Mouse (Mus musculus): Measurements from ENCODE around the gene Slc22a21.
"Not testable (repeated sequence)": the region's sequence is repeated elsewhere in the genome, so short reads cannot be mapped to it uniquely, and the experiment has no call there.

The Slc22a21 gene

GRCm38 (mm10) chr11:54002147-54002760 is 22.1 kb upstream of the Slc22a21 start:
- DNase-seq (ENCODE audit: low spot score) = peak; percentile 56

- no peak for DNase-seq (ENCODE audit: low spot score)
Measured at GRCm38 (mm10) chr11:53997661-53998060, 17.5 kb upstream of the Slc22a21 start.

- DNase-seq (ENCODE audit: low spot score) = no peak
Measured at GRCm38 (mm10) chr11:53992264-53992663, 12.1 kb upstream of the Slc22a21 start.

GRCm38 (mm10) chr11:53989232-53989631 is 9.1 kb upstream of the Slc22a21 start:
- DNase-seq (ENCODE audit: low spot score) = no peak

GRCm38 (mm10) chr11:53988081-53988480 is 7.9 kb upstream of the Slc22a21 start:
- DNase-seq (ENCODE audit: low spot score) = no peak

GRCm38 (mm10) chr11:53981396-53981795 is 1.3 kb upstream of the Slc22a21 start:
- no peak for DNase-seq (ENCODE audit: low spot score)

GRCm38 (mm10) chr11:53979456-53979787 is 710 bp downstream of the Slc22a21 start:
- not testable (repeated sequence) for DNase-seq (ENCODE audit: low spot score)

- no peak for DNase-seq (ENCODE audit: low spot score)
Measured at GRCm38 (mm10) chr11:53977672-53978071, 2.5 kb downstream of the Slc22a21 start.

- DNase-seq (ENCODE audit: low spot score) = no peak
Measured at GRCm38 (mm10) chr11:53975559-53975958, 4.6 kb downstream of the Slc22a21 start.

GRCm38 (mm10) chr11:53958984-53959383 is 21.1 kb downstream of the Slc22a21 start:
- DNase-seq (ENCODE audit: low spot score) = peak; percentile 4

GRCm38 (mm10) chr11:53958176-53958575 is 22.0 kb downstream of the Slc22a21 start:
- not testable (repeated sequence) for DNase-seq (ENCODE audit: low spot score)

- no peak for DNase-seq (ENCODE audit: low spot score)
Measured at GRCm38 (mm10) chr11:53956636-53957035, 23.5 kb downstream of the Slc22a21 start.

GRCm38 (mm10) chr11:53954653-53955052 is 25.5 kb downstream of the Slc22a21 start:
- no peak for DNase-seq (ENCODE audit: low spot score)

GRCm38 (mm10) chr11:53950133-53950532 is 30.0 kb downstream of the Slc22a21 start:
- DNase-seq (ENCODE audit: low spot score) = not testable (repeated sequence)

- DNase-seq (ENCODE audit: low spot score) = not testable (repeated sequence)
Measured at GRCm38 (mm10) chr11:53931944-53932318, 48.2 kb downstream of the Slc22a21 start.

- DNase-seq (ENCODE audit: low spot score) = peak; percentile 51
Measured at GRCm38 (mm10) chr11:53931091-53931943, 48.8 kb downstream of the Slc22a21 start.

GRCm38 (mm10) chr11:53929741-53930140 is 50.4 kb downstream of the Slc22a21 start:
- DNase-seq (ENCODE audit: low spot score) = no peak

GRCm38 (mm10) chr11:53928585-53928984 is 51.5 kb downstream of the Slc22a21 start:
- DNase-seq (ENCODE audit: low spot score) = no peak

GRCm38 (mm10) chr11:53926303-53926702 is 53.8 kb downstream of the Slc22a21 start:
- no peak for DNase-seq (ENCODE audit: low spot score)

GRCm38 (mm10) chr11:53918851-53919250 is 61.3 kb downstream of the Slc22a21 start:
- DNase-seq (ENCODE audit: low spot score) = no peak

- DNase-seq (ENCODE audit: low spot score) = no peak
Measured at GRCm38 (mm10) chr11:53911011-53911410, 69.1 kb downstream of the Slc22a21 start.

GRCm38 (mm10) chr11:53908686-53909085 is 71.4 kb downstream of the Slc22a21 start:
- no peak for DNase-seq (ENCODE audit: low spot score)

GRCm38 (mm10) chr11:53904534-53904925 is 75.6 kb downstream of the Slc22a21 start:
- no peak for DNase-seq (ENCODE audit: low spot score)

Measured in ovary, postnatal 14 days (tissue).